Mouse (Mus musculus) gastrocnemius, adult 8-10 months (tissue): ENCODE data around the gene Ptgds. TPM values are rescaled to one million over a fixed set of nuclear protein-coding genes. Genes with fewer than 3 reads are reported as not detected.

Experiments used
- DNase-seq, 2 experiments: peaks; one replicate each; pipeline ENCODE4 v3.0.0; 2022; ENCODE audit warnings: low spot score in 2 of 2
- total RNA-seq, 4 experiments: library from RNA; stranded (reverse); gene quantifications; 2 replicates each; pipeline ENCODE4 v1.2.4; 2022

Ptgds gene
- total RNA-seq, 4 experiments from 2014 or later = not detected

DNA sequence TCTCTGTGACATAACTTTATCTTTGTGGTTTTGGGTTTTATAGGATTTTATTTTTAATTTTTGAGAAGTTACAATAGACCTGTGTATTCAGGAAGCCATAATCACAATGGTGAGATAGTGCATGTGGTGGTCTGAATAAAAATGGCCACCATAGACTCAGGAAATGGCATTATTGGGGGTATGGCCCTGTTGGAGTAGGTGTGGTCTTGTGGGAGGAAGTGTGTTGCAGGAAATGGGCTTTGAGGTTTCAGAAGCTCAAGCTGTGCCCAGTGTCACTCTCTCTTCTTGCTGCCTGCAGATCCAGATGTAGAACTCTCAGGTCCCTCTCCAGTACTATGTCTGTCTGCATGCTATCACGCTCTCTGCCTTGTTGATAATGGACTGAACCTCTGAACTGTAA is 10.7 kb upstream of the Ptgds start:
- no peak for DNase-seq

DNA sequence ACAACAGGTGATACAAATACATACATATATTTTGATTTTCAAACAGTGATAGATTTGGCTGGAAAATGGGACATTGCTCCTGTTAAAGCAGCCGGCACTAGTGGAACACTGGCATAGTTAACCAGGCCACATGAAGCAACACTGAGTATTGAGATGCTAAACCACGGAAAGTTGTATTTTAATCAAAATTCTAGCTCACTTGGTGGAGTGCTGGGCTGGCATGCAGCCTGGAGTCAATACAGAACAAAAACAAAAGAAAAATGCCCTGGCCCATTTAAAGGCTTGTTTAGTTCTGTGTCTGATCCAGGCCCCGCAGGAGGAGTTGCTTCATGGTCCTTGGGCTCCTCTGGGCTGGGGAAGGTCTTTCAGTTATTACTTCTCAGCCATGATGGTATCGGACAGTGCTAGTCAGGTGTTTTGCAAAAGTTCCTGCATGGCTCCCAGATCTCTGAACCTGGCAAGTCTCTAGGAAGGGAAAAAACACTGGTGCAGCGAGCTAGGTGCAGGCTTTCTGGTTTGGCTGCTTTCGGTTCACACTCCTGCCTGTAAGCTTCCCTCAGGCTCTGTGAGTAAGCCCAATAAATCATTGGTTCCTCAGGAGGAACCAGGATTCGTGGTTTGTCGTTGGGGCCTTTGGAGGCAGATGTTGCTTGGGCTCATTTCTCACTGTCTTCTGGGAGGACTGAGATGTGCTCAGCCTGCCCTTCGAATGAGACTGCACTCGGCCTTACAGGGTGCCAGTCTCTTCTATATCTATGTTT is 9.9 kb upstream of the Ptgds start:
- DNase-seq = no peak

DNA sequence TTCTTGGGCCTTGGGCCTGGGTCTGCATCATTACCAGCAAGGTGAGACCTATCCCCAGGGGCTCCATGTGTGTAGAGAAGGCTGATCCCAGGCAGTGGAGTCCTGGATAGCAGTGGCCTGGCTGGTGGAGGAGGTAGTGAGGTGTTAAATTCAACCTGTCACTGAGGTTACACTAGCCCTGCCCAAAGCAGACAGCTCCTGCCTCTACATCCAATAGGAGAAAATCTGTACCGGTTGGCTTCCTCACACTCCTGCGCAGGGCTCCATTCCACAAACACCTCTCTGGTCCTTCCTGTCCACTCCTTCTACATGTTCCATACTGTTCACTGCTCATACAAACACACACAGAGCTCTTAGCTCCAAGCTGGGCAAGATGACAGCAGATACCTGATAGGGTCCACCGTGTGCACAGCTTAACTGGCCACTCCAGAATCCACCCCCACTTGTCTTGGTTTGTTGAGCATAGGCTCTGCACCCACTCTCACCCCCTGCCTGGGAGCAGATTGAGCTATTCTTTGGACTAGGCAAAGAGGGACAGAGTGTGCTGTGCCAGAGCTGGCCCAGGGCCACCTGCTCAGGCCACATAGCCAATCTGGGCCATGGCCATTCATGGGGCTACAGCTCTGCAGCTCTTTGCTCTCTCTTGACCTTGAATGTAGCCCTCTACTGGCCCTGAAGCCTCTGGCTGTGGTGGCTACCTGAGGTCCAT is 8.3 kb upstream of the Ptgds start:
- peak; percentile 55 to 59 for DNase-seq

DNA sequence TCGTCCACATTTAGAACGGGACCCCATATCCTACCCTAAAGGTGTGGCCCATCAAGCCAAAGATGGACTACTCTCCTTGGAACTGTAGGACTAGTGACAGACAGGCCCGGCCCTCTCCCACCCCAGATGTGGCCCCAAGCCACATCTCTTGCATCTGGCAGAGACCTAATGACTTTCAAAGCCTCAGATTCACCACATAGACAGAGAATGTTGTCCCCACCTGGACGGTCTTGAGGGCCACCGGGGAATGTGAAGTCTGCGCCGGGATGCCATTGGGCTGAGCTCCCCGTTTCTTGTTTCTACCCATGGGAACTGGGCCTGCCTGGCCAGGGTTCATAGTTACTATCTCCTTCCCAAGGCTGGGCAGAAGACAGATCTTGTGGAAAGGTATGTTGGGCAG is 7.7 kb upstream of the Ptgds start:
- DNase-seq = no peak

DNA sequence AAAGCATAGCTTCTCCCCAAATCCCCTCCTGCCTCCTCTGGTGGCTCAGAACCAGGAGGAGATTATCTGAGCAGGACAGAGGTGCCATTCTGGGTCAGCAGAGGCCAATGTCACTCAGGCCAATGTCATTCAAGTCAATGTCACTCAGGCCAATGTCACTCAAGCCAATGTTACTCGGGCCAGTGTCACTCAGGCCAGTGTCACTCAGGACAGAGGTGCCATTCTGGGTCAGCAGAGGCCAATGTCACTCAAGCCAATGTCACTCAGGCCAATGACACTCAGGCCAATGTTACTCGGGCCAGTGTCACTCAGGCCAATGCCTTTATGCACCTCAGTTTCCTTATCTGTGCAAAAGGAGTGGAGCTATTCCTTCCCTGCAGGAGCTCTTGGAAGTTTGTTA is 2.7 kb upstream of the Ptgds start:
- DNase-seq = no peak

DNA sequence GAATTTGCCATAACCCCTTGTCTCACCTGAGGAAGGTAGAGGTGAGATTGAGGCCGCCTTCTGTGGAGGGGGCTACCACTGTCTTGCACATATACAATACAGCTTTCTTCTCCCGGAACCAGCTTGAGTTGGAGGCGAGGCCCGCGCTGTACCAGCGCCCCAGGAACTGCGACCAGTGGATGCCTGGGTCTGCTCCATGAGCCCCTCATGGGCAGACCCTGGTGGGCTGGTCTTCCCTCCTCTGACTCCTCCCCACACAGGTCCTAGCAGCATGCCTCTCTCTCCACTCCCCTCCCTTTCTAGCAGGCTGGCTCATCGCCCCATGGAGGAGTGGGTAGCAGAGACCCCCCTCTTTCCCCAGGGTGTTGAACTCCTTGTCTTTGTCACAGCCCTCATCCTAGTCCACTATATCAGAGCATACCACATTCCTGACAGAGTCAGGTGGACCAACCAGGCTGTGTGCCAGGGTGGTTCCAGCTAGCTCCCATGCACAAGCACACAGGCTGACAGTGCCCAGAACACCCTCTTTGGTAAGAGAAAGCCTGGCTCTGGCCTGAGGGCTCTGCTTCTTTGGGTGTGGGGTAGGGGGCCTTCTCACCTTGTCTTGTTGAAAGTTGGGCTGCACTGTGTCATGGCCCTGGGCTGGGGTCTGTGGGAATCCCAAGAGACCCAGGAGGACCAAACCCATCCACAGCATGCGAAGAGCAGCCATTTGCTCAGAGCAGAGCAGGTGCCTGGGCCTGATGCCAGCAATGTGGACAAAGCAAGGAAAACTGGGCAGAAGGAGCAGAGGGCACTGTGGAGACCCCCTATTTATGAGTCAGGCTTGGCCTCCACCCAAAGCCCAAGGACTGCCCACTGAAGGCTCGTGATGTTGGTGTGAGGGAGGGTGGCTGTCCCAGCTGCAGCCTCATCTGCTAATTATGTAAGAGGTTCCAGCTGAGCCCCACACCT is 607 bp downstream of the Ptgds start:
- no peak for DNase-seq

DNA sequence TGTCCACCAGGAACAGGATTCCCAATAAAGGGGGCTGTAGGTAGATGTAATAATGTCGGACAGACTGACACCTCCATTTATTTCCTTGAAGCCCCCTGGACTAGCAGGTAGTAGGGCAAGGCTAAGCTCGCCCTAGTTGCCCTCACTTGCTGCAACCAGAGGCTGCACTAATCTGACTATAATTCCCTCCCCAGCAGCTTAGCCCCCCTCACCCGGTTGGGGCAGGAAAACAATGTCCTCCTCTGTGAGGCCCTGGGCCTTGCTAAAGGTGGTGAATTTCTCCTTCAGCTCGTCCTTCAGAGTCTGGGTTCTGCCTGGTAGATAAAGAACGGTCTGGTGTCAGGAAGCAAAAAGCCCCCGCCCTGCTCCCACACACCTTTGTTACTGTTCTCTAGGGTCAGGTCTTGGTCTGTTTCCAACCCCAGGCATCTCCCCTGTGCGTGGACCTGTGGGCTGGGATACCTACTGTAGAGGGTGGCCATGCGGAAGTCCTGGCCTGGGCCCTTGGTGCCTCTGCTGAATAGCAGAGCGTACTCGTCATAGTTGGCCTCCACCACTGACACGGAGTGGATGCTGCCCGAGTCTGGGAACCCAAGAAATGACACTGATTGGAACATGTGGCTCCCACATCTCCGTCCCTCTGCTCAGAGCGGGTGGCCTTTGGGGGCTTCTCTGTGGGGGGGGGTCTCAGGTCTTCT is 2.1 kb downstream of the Ptgds start:
- DNase-seq = no peak

DNA sequence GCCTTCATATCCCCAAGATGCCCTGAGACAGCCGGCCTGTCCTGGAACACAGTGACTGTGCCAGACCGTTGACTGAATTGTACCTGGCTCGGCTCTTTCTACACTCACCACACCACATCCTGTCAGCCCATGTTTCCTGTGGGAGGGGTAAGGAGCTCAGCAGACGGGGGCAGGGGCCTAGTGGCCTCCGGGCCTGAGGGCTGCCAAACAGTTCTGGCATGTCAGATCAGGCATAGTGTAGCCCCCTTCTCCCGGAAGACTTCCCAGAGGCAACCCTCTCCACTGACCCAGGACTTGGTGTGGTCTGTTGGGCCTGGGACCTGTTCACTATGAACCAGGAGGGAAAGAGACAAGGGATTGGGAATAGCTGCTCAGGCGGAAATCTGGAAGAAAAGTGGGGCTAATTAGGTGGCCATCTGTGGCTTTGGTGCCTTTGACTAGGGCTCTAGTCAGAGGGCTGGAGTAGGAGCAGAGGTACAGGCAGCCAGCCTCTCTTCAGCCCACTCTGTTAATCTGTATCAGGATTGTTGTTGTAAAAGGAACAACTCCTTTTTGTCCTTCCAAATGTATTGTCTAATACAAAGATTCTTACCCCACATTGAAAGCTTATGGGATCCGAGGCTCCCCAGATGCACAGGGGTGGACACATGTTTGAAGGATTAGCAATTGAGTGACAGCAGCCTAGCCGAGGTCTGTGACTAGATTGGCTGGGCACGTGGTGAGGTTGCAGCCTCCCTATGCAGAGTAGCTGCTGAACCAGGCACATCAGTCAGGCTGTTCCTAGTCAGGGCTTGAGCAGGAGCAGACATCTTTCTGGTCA is 3.8 kb downstream of the Ptgds start:
- no peak for DNase-seq

DNA sequence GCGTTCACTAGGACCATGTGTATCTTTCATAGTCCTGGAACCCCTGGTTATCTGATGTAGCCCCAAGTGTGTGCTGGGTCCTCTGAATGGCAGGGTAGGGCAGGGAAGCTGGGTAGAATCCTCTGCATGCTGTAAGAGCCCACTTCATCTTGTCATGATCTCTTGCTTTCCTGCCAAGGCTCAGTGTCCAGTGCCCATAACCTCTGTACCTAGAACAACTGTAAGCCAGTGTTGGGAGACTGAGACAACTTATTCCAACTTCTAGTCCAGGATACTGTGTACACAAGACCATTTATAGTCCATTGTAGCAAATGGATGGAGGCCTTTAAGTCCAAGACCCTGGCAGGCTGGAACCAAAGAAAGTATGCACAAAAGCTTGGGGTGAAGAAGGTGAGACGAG is 4.6 kb downstream of the Ptgds start:
- DNase-seq = no peak

DNA sequence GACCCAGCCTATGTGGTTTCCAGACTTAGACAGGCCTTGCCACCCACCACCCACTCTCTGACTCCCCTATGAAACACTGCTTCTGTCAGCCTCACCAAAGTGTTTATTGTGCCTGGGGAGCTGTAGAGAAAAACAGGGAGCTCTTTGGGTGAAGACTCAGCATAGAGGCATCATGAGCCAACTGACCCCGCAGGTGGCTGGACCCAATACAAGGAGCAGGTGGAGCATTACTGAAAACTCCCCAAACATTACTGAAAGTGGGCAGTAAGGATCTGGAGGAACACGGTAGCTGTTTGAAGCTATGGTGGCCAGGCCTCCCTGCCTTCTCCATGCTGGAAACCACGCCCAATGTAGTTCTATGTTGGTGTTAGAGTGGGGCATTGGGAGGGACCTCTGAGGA is 6.2 kb downstream of the Ptgds start:
- DNase-seq = no peak

DNA sequence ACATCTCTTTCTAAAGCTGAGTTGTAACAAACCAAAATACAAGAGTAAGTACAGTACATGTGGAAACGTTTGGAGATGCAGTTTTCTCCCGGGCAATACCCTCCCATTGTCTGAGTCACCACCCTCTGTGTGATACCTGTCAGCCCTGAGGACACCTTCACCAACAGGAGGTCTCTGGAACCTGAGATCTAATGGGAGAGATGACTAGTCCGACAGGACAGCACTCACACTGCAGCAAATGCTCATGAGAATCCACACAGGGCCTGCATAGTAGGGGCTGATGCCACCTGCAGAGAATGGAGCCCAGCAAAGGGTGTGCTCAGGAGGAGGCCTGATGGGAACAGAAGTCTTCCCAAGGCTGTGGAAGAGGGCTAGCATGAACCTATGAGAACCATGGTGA is 8.4 kb downstream of the Ptgds start:
- DNase-seq = no peak

DNA sequence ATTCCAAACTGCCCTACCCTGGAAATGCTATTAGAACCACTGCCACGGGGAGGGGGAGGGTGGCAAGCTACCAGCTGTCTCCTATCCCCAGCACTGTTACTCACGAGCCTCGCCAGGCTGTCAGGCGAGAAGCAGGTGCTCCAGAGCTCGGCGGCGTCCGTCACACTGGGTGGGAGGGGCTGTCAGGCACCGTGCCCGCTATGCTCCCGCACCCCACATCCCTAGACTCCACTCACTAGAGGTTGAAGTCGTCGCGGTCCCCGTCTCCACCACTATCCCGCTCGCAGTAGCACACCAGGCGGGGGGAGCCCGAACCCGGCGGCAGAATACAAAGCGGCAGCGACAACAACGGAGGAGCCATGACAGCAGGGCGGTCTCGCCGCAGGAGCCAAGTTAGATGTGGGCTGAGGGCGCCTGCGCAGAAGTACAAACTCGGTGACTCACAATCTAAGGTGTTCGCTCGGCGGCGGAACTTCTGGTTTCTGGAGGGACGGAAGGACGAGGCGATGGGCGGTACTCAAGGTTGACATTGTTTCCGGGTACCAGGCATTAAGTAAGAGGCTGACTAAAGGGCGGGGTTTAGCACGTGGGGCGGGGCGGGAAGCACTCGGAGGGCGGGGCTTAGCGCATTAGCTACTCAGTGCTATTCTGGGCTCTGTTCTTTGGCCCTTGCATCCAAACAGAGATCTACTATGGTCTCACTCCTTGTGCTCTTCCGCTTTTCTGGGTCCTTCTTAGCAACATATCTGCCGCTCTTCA is 9.1 kb downstream of the Ptgds start, which contains the start of gene Paxx:
TSS of gene Paxx (minus strand) at position 544 of the 759 bp plus-strand sequence.
- DNase-seq = peak; percentile 83 to 93

DNA sequence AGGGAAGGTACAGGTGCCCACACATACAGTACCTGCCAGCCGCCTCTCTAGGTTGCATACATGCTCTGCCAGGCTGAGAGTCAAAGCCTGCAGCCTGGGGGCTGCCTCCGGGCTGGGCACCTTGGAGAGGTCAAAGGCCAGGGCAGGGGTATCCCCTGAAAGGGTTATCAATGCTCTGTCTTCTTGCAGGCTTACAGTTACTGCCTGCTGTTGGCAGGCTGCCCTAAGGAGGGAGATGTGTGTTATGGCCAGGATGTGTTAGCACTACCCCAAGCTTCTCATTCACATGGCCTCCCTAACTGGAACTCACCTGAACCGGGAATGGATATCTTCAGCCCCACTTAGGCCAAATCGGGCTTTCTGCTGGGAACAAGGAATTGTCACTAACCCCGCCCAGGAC is 9.7 kb downstream of the Ptgds start:
- peak in 1 of 2 experiments; percentile 26 for DNase-seq

DNA sequence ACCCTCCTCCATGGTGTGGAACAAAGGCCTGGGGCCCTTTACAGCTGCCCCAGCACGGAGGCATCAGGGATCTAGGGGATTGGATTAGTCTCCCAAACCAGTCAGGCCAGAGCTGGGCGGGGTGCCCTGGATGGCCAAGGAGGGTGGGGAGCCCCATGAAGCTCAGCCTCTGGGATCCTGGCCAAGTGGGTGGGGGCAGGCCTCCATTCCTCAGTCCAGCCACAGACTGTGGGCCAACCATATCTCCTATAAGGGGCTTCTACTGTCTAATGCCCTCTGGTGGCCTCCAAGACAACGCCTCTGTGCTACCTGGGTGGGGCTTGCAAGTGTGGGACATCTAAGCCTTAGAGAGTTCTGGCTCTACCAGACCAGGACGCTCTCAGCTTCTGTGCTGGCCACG is 10.9 kb downstream of the Ptgds start:
- peak; percentile 31 to 52 for DNase-seq

DNA sequence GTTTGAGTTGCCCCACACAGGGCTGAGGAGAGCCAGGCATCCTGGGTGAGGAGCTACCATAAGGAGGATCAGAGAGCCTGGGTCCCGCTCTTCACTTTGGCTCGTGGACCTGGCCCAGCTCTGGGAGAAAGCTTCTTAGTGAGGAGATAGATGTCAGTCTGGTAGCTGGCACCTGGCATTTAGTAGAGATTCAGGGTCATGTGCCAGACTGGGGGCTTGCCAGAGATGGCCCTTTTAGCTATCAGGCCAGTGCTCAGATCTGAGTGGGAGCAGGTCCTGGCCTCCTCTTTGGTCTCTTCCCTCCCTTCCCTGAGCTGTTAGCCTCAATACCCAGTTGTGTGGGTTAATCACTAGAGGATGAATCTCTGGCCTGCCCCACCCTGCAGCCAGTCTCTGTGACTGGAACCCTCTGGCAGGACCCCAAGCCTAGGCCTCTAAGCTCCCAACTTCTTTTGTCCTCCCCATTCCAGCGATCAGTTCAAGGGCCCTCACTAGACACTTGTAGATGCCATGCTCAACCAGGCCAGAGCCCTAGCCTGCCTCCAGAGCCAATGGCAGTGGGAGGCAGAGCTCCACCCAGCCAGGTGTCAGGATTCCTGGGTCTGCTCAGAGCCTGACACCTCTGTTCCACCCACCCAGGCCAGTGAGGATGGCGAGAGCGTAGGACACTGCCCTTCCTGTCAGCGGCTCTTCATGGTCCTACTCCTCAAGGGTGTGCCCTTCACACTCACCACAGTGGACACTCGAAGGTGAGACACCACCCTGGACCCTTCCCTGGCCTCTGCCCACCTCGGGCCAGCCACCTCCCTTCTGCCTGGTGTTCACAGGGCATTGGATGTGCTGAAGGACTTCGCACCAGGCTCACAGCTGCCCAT is 12.6 kb downstream of the Ptgds start:
- DNase-seq = no peak

DNA sequence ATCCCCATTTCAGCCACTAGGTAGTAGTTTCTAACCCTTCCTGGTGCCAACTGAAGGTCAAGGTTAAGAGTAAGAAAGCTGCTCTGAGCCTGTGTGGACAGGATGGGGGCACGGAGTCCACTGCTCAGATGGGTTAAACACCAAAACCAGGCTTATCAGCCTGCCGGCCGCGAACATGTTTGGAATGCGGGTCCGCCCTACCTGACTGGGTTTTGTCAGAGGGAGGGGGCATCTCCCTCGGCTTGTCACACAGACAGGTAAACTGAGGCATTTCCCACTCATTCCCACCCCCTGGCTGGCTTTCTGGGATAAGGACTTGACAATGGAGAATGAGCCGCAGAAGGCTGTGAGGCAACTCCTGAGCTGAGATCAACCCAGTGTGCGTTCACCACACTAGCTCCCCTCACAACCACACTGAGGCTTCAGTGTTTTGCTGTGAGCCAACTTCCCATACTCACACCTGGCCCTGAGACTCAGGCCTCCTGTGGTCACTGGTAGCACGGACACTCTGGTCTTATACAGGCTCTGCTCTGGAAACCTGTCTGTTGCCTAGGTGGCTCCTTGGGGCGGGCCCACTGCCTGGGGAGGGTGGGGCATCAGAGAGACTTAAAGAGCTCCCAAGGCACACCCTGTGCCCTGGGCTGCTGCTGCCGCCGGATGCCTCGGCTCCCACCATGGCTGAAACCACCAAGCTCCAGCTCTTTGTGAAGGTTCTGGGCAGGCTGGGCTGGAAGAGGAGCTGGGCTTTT is 13.5 kb downstream of the Ptgds start, which contains the start of gene Clic3:
TSS of gene Clic3 (plus strand) at position 634 of the 749 bp plus-strand sequence.
- DNase-seq = no peak

DNA sequence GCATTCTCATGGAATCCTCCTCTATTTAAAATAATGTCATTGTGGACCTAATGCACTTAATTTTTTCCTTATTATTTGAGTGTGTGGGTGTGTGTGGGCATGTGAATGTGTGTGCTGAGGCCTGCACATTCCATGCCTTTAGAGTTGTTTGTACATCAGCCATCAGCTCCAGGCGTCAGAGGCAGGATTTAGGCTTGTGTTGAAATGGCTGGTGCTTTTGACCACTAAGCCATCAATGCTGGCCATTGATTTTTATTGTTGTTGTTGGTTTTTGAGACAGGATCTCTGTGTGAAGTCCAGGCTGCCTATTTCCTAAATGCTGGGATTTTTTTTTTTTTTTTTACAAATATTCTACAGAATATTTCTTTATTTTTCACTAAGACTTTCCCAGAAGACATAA is 16.9 kb downstream of the Ptgds start:
- no peak for DNase-seq
